Mouse (Mus musculus): ENCODE measurements around the gene Plcb1. TPM values are rescaled to one million over a fixed set of nuclear protein-coding genes. Genes with fewer than 3 reads are reported as not detected.

Gene Plcb1
- polyA plus RNA-seq, 2 experiments = 2.9 to 12.8 TPM

GRCm38 (mm10) chr2:135507111-135507510 is 721.2 kb downstream of the Plcb1 start:
- TF ChIP-seq POLR2A (IDR thresholded peaks at IDR 0.05; ENCODE audit: borderline replicate concordance, extremely low read depth, insufficient read depth, insufficient read length) = no peak
- H3K27me3 ChIP-seq (ENCODE audit: control insufficient read depth, insufficient read depth, low read length) = no peaks in the 10 kb centered on the region
- H3K27ac ChIP-seq (replicated peaks; ENCODE audit: low read depth, low read length) = no peak overlapping the region
- ATAC-seq (ENCODE audit: low FRiP score, low read depth) = no peak
- no peak overlapping the region for H3K4me3 ChIP-seq (replicated peaks; ENCODE audit: low read length)
- 48% methylated on average over 1 of the region's 1 CpGs for WGBS
- H3K4me2 ChIP-seq (replicated peaks; ENCODE audit: low read depth, low read length, severe bottlenecking) = no peak overlapping the region
- H3K9me3 ChIP-seq (ENCODE audit: control insufficient read depth, low read length) = no peaks in the 10 kb centered on the region
- no peak overlapping the region for H3K9ac ChIP-seq (ENCODE audit: low read depth, low read length, severe bottlenecking)
- H3K36me3 ChIP-seq (ENCODE audit: control insufficient read depth, insufficient read depth, low read length) = no peaks in the 10 kb centered on the region
- DNase-seq (ENCODE audit: low spot score) = no peak
- no peaks in the 10 kb centered on the region for H3K4me1 ChIP-seq (ENCODE audit: control insufficient read depth, insufficient read depth, low read length)

GRCm38 (mm10) chr2:135518956-135519355 is 733.1 kb downstream of the Plcb1 start:
- Histone ChIP-seq H3K27ac (replicated peaks; ENCODE audit: low read depth, low read length) (no peak overlapping the region), H3K27me3 (ENCODE audit: control insufficient read depth, insufficient read depth, low read length) (no peaks in the 10 kb centered on the region), H3K4me2 (replicated peaks; ENCODE audit: low read depth, low read length, severe bottlenecking) (no peak overlapping the region)

More at GRCm38 (mm10) chr2:135518956-135519355, 733.1 kb downstream of the Plcb1 start:
- Histone ChIP-seq H3K9me3 (ENCODE audit: control insufficient read depth, low read length) (no peaks in the 10 kb centered on the region), H3K4me3 (replicated peaks; ENCODE audit: low read length) (no peak overlapping the region), H3K36me3 (ENCODE audit: control insufficient read depth, insufficient read depth, low read length) (no peaks in the 10 kb centered on the region), H3K9ac (ENCODE audit: low read depth, low read length, severe bottlenecking) (no peak overlapping the region), H3K4me1 (ENCODE audit: control insufficient read depth, insufficient read depth, low read length) (no peaks in the 10 kb centered on the region)
- no peak for DNase-seq (ENCODE audit: low spot score)
- 46% methylated on average over 2 of the region's 2 CpGs for WGBS
- no peak for TF ChIP-seq POLR2A (IDR thresholded peaks at IDR 0.05; ENCODE audit: borderline replicate concordance, extremely low read depth, insufficient read depth, insufficient read length)
- no peak for ATAC-seq (ENCODE audit: low FRiP score, low read depth)

Other genes with a start within 250 kb of the Plcb1 start
- 0.03 TPM in 1 of 2 replicates, not detected in the other for gene Hao1, start 231.7 kb upstream of the Plcb1 start, polyA plus RNA-seq (2012; rRNA removed)
- 0.08 TPM in 1 of 2 replicates, not detected in the other for gene Hao1, start 231.7 kb upstream of the Plcb1 start, polyA plus RNA-seq (2014; fragmentation: Nextera tagmentation; extraction: Ambion mirVana)
- gene Tmx4, start 141.9 kb upstream of the Plcb1 start, polyA plus RNA-seq (2012; rRNA removed) = 10.5 and 10.7 TPM in 2 replicates
- 18.8 and 20.1 TPM in 2 replicates for gene Tmx4, start 141.9 kb upstream of the Plcb1 start, polyA plus RNA-seq (2014; fragmentation: Nextera tagmentation; extraction: Ambion mirVana)